Mouse (Mus musculus) liver, embryonic 14.5 days (tissue): Measurements from ENCODE around the gene Midn.

Experiments
- CTCF ChIP-seq: IDR thresholded peaks from 2 replicates; pipeline ENCODE4 v1.5.1; 2016; ENCODE audit warnings: antibody characterized with exemption, low read depth, control low read depth
- EP300 ChIP-seq: IDR thresholded peaks from 2 replicates; pipeline ENCODE4 v1.6.1; 2016; ENCODE audit warnings: antibody characterized with exemption, low read depth

- TF ChIP-seq CTCF: no peak
- no peak for TF ChIP-seq EP300
These were observed 6.1 kb upstream of the Midn start for GRCm38 (mm10) chr10:80141786-80142529.
